Mouse (Mus musculus): ENCODE data around the gene Aldh1a2. TPM values are rescaled to one million over a fixed set of nuclear protein-coding genes. Genes with fewer than 3 reads are reported as not detected.

Gene Aldh1a2
- total RNA-seq, 2 experiments from 2014 or later, result 16.3 to 16.8 TPM

Other genes starting within 250 kb of the Aldh1a2 start
- 1 to 10 TPM; 1.5 to 1.9 TPM for gene Aqp9, start 47.1 kb upstream of the Aldh1a2 start, total RNA-seq (2021)

All from left cerebral cortex, adult 18-20 months (tissue).